Mouse (Mus musculus): ENCODE data around the gene Etnk2.

GRCm38 (mm10) chr1:133372113-133372512 is 8.7 kb downstream of the Etnk2 start:
- TF ChIP-seq CTCF (IDR thresholded peaks at IDR 0.05; ENCODE audit: borderline replicate concordance, extremely low read depth, insufficient read depth, insufficient read length) (no peak), POLR2A (IDR thresholded peaks at IDR 0.05; ENCODE audit: borderline replicate concordance, extremely low read depth, insufficient read depth, insufficient read length, poor library complexity, severe bottlenecking) (no peak)

All from brain, embryonic 14.5 days (tissue).